ENCODE assay signal across 8 mouse cellular contexts in the genomic region with DNA sequence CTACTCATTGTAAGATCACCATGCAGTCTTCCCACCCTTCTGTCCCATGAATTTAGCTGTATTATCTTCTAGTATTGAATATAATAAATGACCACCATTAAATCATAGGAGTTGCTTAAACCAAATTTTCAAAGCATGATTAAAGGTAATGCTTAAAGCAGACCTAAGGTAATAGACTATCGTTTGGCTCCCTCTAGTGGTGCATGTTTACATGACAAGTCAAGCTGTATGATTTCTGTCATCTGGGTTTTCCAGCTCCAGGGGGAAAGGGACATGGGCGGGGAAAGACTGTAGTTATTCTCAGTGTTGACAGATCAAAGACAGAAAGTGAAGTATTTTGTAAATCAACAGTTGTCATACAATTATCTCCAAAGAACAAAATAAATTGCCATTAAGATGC.
DNase-seq lines count a peak whose midpoint lies in the region; ATAC-seq and TF ChIP-seq lines count a peak whose summit lies in the region.

No protein-coding gene starts in this region.

- H3K9ac ChIP-seq in intestine, embryonic 16.5 days (ENCODE audit: low read depth, low read length), result no peak overlapping the region
- H3K9ac ChIP-seq in midbrain, postnatal 0 days (replicated peaks; ENCODE audit: low read length, poor library complexity, severe bottlenecking), result no peak overlapping the region

- TF ChIP-seq POLR2A in thymus, adult 2 months (IDR thresholded peaks at IDR 0.05; ENCODE audit: control insufficient read depth, extremely low read depth, insufficient read depth, low read length, poor library complexity), result no peak

- no peaks in the 10 kb centered on the region for H3K27me3 ChIP-seq in thymus, adult 2 months (ENCODE audit: control insufficient read depth, insufficient read depth, low read length)
- H3K27me3 ChIP-seq in intestine, embryonic 16.5 days (replicated peaks; ENCODE audit: control insufficient read depth, insufficient read depth, low read length), result no peaks in the 10 kb centered on the region
- H3K27me3 ChIP-seq in midbrain, postnatal 0 days (ENCODE audit: insufficient read depth, low read length), result no peaks in the 10 kb centered on the region
- no peaks in the 10 kb centered on the region for H3K27me3 ChIP-seq in splenic B cell, adult 2 months (ENCODE audit: control insufficient read depth, insufficient read depth, low read length, poor library complexity, severe bottlenecking)

- no peak for TF ChIP-seq CTCF in thymus, adult 2 months (IDR thresholded peaks at IDR 0.05; ENCODE audit: borderline replicate concordance, control insufficient read depth, extremely low read depth, insufficient read depth, low read length, poor library complexity)
- peak; percentile 96 for TF ChIP-seq CTCF in midbrain, postnatal 0 days (IDR thresholded peaks at IDR 0.05)

- no peaks in the 10 kb centered on the region for H3K36me3 ChIP-seq in thymus, adult 2 months (ENCODE audit: control insufficient read depth, insufficient read depth, low read length)
- no peaks in the 10 kb centered on the region for H3K36me3 ChIP-seq in intestine, embryonic 16.5 days (ENCODE audit: control insufficient read depth, insufficient read depth, low read length)
- no peaks in the 10 kb centered on the region for H3K36me3 ChIP-seq in midbrain, postnatal 0 days (ENCODE audit: insufficient read depth, low read length)
- H3K36me3 ChIP-seq in splenic B cell, adult 2 months (ENCODE audit: control insufficient read depth, insufficient read depth, low read length, poor library complexity, severe bottlenecking), result no peaks in the 10 kb centered on the region

- peak; percentile 66 for DNase-seq in thymus, adult 2 months
- no peak for DNase-seq in thymus, adult 18-20 months
- DNase-seq in cerebellum, adult 8-10 months, result peak; percentile 48
- peak; percentile 47 to 95 for DNase-seq in frontal cortex, adult 2 months (ENCODE audit: extremely low spot score in 1 of 2, low spot score in 1 of 2)
- DNase-seq in left cerebral cortex, postnatal 25 days (ENCODE audit: low spot score in 2 of 2), result peak; percentile 78 to 85
- peak; percentile 92 for DNase-seq in midbrain, postnatal 0 days (ENCODE audit: low spot score)
- DNase-seq in splenic B cell, adult 2 months (ENCODE audit: low read depth, low spot score), result peak; percentile 82

- no peaks in the 10 kb centered on the region; the same call in 1 of the 2 replicates for H3K4me1 ChIP-seq in thymus, adult 2 months (replicated peaks; ENCODE audit: control insufficient read depth, insufficient read depth, low read length)
- H3K4me1 ChIP-seq in intestine, embryonic 16.5 days (ENCODE audit: control insufficient read depth, insufficient read depth, low read length), result no peaks in the 10 kb centered on the region
- H3K4me1 ChIP-seq in midbrain, postnatal 0 days (ENCODE audit: insufficient read depth, low read length), result no peaks in the 10 kb centered on the region

- ATAC-seq in intestine, embryonic 16.5 days, result 0 out of 2 replicates have a peak, but pooled peaks have one; percentile 52
- peak; percentile 65 for ATAC-seq in midbrain, postnatal 0 days (ENCODE audit: low FRiP score)

- no peaks in the 10 kb centered on the region for H3K9me3 ChIP-seq in intestine, embryonic 16.5 days (ENCODE audit: control insufficient read depth, low read length)
- H3K9me3 ChIP-seq in midbrain, postnatal 0 days (ENCODE audit: low read length), result no peaks in the 10 kb centered on the region

- WGBS in thymus, adult 2 months, result 19% methylated on average over 2 of the region's 2 CpGs
- 5% methylated on average over 2 of the region's 2 CpGs for WGBS in intestine, embryonic 16.5 days
- 3% methylated on average over 2 of the region's 2 CpGs for WGBS in midbrain, postnatal 0 days

- H3K4me2 ChIP-seq in intestine, embryonic 16.5 days (ENCODE audit: low read depth, low read length), result no peak overlapping the region
- H3K4me2 ChIP-seq in midbrain, postnatal 0 days (ENCODE audit: low read depth, low read length, poor library complexity, severe bottlenecking), result no peak overlapping the region

- intact Hi-C loops in left cerebral cortex, postnatal 25 days (cut with DNase I), result loop anchor here (1.0 to 10.0 kb wide), 2 partner anchors 320 to 577 kb away; partner anchors contain the start of gene Prpf38b

- H3K4me3 ChIP-seq in thymus, adult 2 months (ENCODE audit: control insufficient read depth, insufficient read depth, low read length), result no peak overlapping the region
- no peak overlapping the region for H3K4me3 ChIP-seq in intestine, embryonic 16.5 days (ENCODE audit: low read length)
- no peak overlapping the region for H3K4me3 ChIP-seq in midbrain, postnatal 0 days (ENCODE audit: low read depth, low read length)

- H3K27ac ChIP-seq in thymus, adult 2 months (ENCODE audit: control insufficient read depth, insufficient read depth, low read length), result no peak overlapping the region
- H3K27ac ChIP-seq in intestine, embryonic 16.5 days (ENCODE audit: low read length), result no peak overlapping the region
- no peak overlapping the region for H3K27ac ChIP-seq in midbrain, postnatal 0 days (ENCODE audit: low read depth, low read length)

Comparison
In these comparisons a context has a peak if more than half of its experiments do, and no peak if none do; other contexts are left out.
1. DNase-seq: peak in thymus, adult 2 months (single experiment), cerebellum, adult 8-10 months (single experiment), frontal cortex, adult 2 months (2 of 2), left cerebral cortex, postnatal 25 days (2 of 2), midbrain, postnatal 0 days (single experiment) and splenic B cell, adult 2 months (single experiment); none in thymus, adult 18-20 months (0 of 2).